Mouse (Mus musculus) embryonic facial prominence, embryonic 13.5 days (tissue): ENCODE results near the gene Sgce. TPM values are rescaled to one million over a fixed set of nuclear protein-coding genes. Genes with fewer than 3 reads are reported as not detected.

Experiments used
- ATAC-seq: fragments of 200-750 bp; cut with Nextera tagmentation; 2 replicates; pipeline ENCODE4 v1.8.0; 2017; ENCODE audit warnings: low read depth; ENCODE audit not compliant: insufficient number of reproducible peaks, insufficient read depth, low FRiP score, low TSS enrichment
- H3K27ac ChIP-seq: fragments of 300-500 bp; sonication (generic); 2 replicates; pipeline ENCODE4 v1.5.1; 2015; ENCODE audit warnings: moderate library complexity, mild to moderate bottlenecking, inconsistent platforms
- H3K27me3 ChIP-seq: fragments of 300-500 bp; sonication (generic); 2 replicates; pipeline ENCODE4 v1.6.1; 2015; ENCODE audit warnings: mild to moderate bottlenecking, inconsistent platforms
- H3K36me3 ChIP-seq: fragments of 300-500 bp; sonication (generic); 2 replicates; pipeline ENCODE4 v1.6.1; 2015; ENCODE audit warnings: mild to moderate bottlenecking, inconsistent platforms
- H3K4me1 ChIP-seq: fragments of 300-500 bp; sonication (generic); 2 replicates; pipeline ENCODE4 v1.6.1; 2015; ENCODE audit warnings: inconsistent platforms
- H3K4me2 ChIP-seq: fragments of 300-500 bp; sonication (generic); 2 replicates; pipeline ENCODE4 v1.6.1; 2015; ENCODE audit warnings: moderate library complexity, mild to moderate bottlenecking, inconsistent platforms
- H3K4me3 ChIP-seq: fragments of 300-500 bp; sonication (generic); 2 replicates; pipeline ENCODE4 v1.5.1; 2015; ENCODE audit warnings: mild to moderate bottlenecking, inconsistent platforms
- H3K9ac ChIP-seq: fragments of 300-500 bp; sonication (generic); 2 replicates; pipeline ENCODE4 v1.6.1; 2015; ENCODE audit warnings: mild to moderate bottlenecking, inconsistent platforms
- H3K9me3 ChIP-seq: fragments of 300-500 bp; sonication (generic); 2 replicates; pipeline ENCODE4 v1.6.1; 2016; ENCODE audit warnings: inconsistent platforms
- WGBS: fragments of 180-500 bp; shearing (Covaris S2); methylation state at CpG from one replicate; pipeline ENCODE4 v1.1.7; 2015; ENCODE audit warnings: mixed read lengths; 5-methylcytosine and 5-hydroxymethylcytosine counted together
- polyA plus RNA-seq: library from polyadenylated mRNA; unstranded; fragments of >200 nt; fragmentation: Nextera tagmentation; extraction: Ambion mirVana; gene quantifications from 2 replicates; pipeline ENCODE4 v1.2.1, GENCODE M21; 2015

Sgce gene
- polyA plus RNA-seq, 1 experiment from 2014 or later, result 66.5 TPM

GRCm38 (mm10) chr6:4722142-4722541 is 24.9 kb downstream of the Sgce start:
- Histone ChIP-seq H3K36me3 (no peaks in the 10 kb centered on the region), H3K9me3 (no peaks in the 10 kb centered on the region), H3K27me3 (no peaks in the 10 kb centered on the region), H3K4me1 (peaks cover 6% of the 10 kb centered on the region), H3K4me2 (no peak overlapping the region), H3K4me3 (no peak overlapping the region), H3K27ac (no peak overlapping the region), H3K9ac (no peak overlapping the region)
- WGBS, result 58% methylated on average over 6 of the region's 6 CpGs
- no peak for ATAC-seq

- no peak overlapping the region for H3K4me2 ChIP-seq
- no peak overlapping the region for H3K9ac ChIP-seq
- H3K27ac ChIP-seq, result no peak overlapping the region
- H3K4me1 ChIP-seq, result no peaks in the 10 kb centered on the region
- H3K27me3 ChIP-seq, result no peaks in the 10 kb centered on the region
- no peak overlapping the region for H3K4me3 ChIP-seq
- no peak for ATAC-seq
- no peaks in the 10 kb centered on the region for H3K9me3 ChIP-seq
- WGBS, result 73% methylated on average over 2 of the region's 2 CpGs
- no peaks in the 10 kb centered on the region for H3K36me3 ChIP-seq
These were observed 29.7 kb downstream of the Sgce start for GRCm38 (mm10) chr6:4717344-4717743.

GRCm38 (mm10) chr6:4716171-4716570 is 30.8 kb downstream of the Sgce start:
- no peak overlapping the region for H3K4me2 ChIP-seq
- 96% methylated on average over 2 of the region's 2 CpGs for WGBS
- H3K36me3 ChIP-seq, result no peaks in the 10 kb centered on the region
- no peak overlapping the region for H3K9ac ChIP-seq
- no peak for ATAC-seq
- H3K27me3 ChIP-seq, result no peaks in the 10 kb centered on the region
- H3K4me3 ChIP-seq, result no peak overlapping the region
- H3K4me1 ChIP-seq, result no peaks in the 10 kb centered on the region
- no peak overlapping the region for H3K27ac ChIP-seq
- H3K9me3 ChIP-seq, result no peaks in the 10 kb centered on the region

- no peaks in the 10 kb centered on the region for H3K4me1 ChIP-seq
- H3K27ac ChIP-seq, result no peak overlapping the region
- no peak for ATAC-seq
- no peaks in the 10 kb centered on the region for H3K9me3 ChIP-seq
- no peaks in the 10 kb centered on the region for H3K27me3 ChIP-seq
- 95% methylated on average over 1 of the region's 1 CpGs for WGBS
- H3K36me3 ChIP-seq, result peaks cover 9% of the 10 kb centered on the region; the same call in 1 of the 2 replicates
- no peak overlapping the region for H3K4me2 ChIP-seq
- H3K4me3 ChIP-seq, result no peak overlapping the region
- H3K9ac ChIP-seq, result no peak overlapping the region
These were observed 38.0 kb downstream of the Sgce start for GRCm38 (mm10) chr6:4708971-4709370.

- ATAC-seq, result no peak
- H3K9ac ChIP-seq, result no peak overlapping the region
- no peaks in the 10 kb centered on the region for H3K9me3 ChIP-seq
- WGBS, result 80% methylated on average over 5 of the region's 5 CpGs
- no peaks in the 10 kb centered on the region for H3K27me3 ChIP-seq
- H3K36me3 ChIP-seq, result peaks cover 11% of the 10 kb centered on the region
- H3K4me1 ChIP-seq, result no peaks in the 10 kb centered on the region
- no peak overlapping the region for H3K4me3 ChIP-seq
- H3K27ac ChIP-seq, result no peak overlapping the region
- no peak overlapping the region for H3K4me2 ChIP-seq
These were observed 40.6 kb downstream of the Sgce start for GRCm38 (mm10) chr6:4706415-4706814.

GRCm38 (mm10) chr6:4703908-4704307 is 43.1 kb downstream of the Sgce start:
- H3K4me2 ChIP-seq, result no peak overlapping the region
- no peak overlapping the region for H3K4me3 ChIP-seq
- ATAC-seq, result no peak
- H3K27me3 ChIP-seq, result no peaks in the 10 kb centered on the region
- WGBS, result 65% methylated on average over 7 of the region's 7 CpGs
- no peaks in the 10 kb centered on the region for H3K4me1 ChIP-seq
- peaks cover 6% of the 10 kb centered on the region; the same call in 1 of the 2 replicates for H3K36me3 ChIP-seq
- H3K27ac ChIP-seq, result no peak overlapping the region
- no peak overlapping the region for H3K9ac ChIP-seq
- H3K9me3 ChIP-seq, result no peaks in the 10 kb centered on the region

- H3K27me3 ChIP-seq, result no peaks in the 10 kb centered on the region
- H3K9me3 ChIP-seq, result 0 out of 2 replicates have a peak, but pooled peaks cover 2% of the 10 kb centered on the region
- WGBS, result 84% methylated on average over 8 of the region's 8 CpGs
- H3K4me2 ChIP-seq, result no peak overlapping the region
- no peak overlapping the region for H3K27ac ChIP-seq
- ATAC-seq, result no peak
- no peak overlapping the region for H3K4me3 ChIP-seq
- H3K36me3 ChIP-seq, result peaks cover 6% of the 10 kb centered on the region; the same call in 1 of the 2 replicates
- no peak overlapping the region for H3K9ac ChIP-seq
- H3K4me1 ChIP-seq, result no peaks in the 10 kb centered on the region
These were observed 45.4 kb downstream of the Sgce start for GRCm38 (mm10) chr6:4701641-4702040.

- ATAC-seq, result no peak
- Histone ChIP-seq H3K27me3 (no peaks in the 10 kb centered on the region), H3K36me3 (peaks cover 12% of the 10 kb centered on the region), H3K27ac (no peak overlapping the region), H3K4me3 (no peak overlapping the region), H3K9ac (no peak overlapping the region), H3K4me1 (no peaks in the 10 kb centered on the region), H3K9me3 (0 out of 2 replicates have a peak, but pooled peaks cover 4% of the 10 kb centered on the region), H3K4me2 (no peak overlapping the region)
- WGBS, result 56% methylated on average over 3 of the region's 3 CpGs
These were observed 51.2 kb downstream of the Sgce start for GRCm38 (mm10) chr6:4695778-4696177.

GRCm38 (mm10) chr6:4694672-4695231 is 52.3 kb downstream of the Sgce start:
- no peak overlapping the region for H3K4me2 ChIP-seq
- no peak for ATAC-seq
- 0 out of 2 replicates have a peak overlapping the region, but pooled peaks have one; percentile 13 for H3K27ac ChIP-seq
- 50% methylated on average over 8 of the region's 8 CpGs for WGBS
- H3K9ac ChIP-seq, result no peak overlapping the region
- no peaks in the 10 kb centered on the region for H3K27me3 ChIP-seq
- no peak overlapping the region for H3K4me3 ChIP-seq
- no peaks in the 10 kb centered on the region for H3K4me1 ChIP-seq
- peaks cover 15% of the 10 kb centered on the region for H3K36me3 ChIP-seq
- 0 out of 2 replicates have a peak, but pooled peaks cover 4% of the 10 kb centered on the region for H3K9me3 ChIP-seq

- H3K9me3 ChIP-seq, result 0 out of 2 replicates have a peak, but pooled peaks cover 4% of the 10 kb centered on the region
- H3K4me3 ChIP-seq, result no peak overlapping the region
- no peaks in the 10 kb centered on the region for H3K27me3 ChIP-seq
- no peak overlapping the region for H3K9ac ChIP-seq
- peaks cover 19% of the 10 kb centered on the region for H3K36me3 ChIP-seq
- no peaks in the 10 kb centered on the region for H3K4me1 ChIP-seq
- H3K27ac ChIP-seq, result no peak overlapping the region
- no peak for ATAC-seq
- no peak overlapping the region for H3K4me2 ChIP-seq
- WGBS, result 42% methylated on average over 10 of the region's 10 CpGs
These were observed 53.5 kb downstream of the Sgce start for GRCm38 (mm10) chr6:4693544-4693943.

GRCm38 (mm10) chr6:4690438-4690837 is 56.6 kb downstream of the Sgce start:
- ATAC-seq, result no peak
- WGBS, result 89% methylated on average over 4 of the region's 4 CpGs
- Histone ChIP-seq H3K27ac (no peak overlapping the region), H3K4me1 (no peaks in the 10 kb centered on the region), H3K9ac (no peak overlapping the region), H3K36me3 (peaks cover 11% of the 10 kb centered on the region; the same call in 1 of the 2 replicates), H3K9me3 (no peaks in the 10 kb centered on the region), H3K4me3 (no peak overlapping the region), H3K4me2 (no peak overlapping the region), H3K27me3 (no peaks in the 10 kb centered on the region)

- Histone ChIP-seq H3K27me3 (no peaks in the 10 kb centered on the region), H3K9me3 (no peaks in the 10 kb centered on the region), H3K4me3 (no peak overlapping the region), H3K4me1 (no peaks in the 10 kb centered on the region), H3K4me2 (no peak overlapping the region), H3K9ac (no peak overlapping the region), H3K36me3 (peaks cover 5% of the 10 kb centered on the region; the same call in 1 of the 2 replicates), H3K27ac (no peak overlapping the region)
- ATAC-seq, result no peak
- WGBS, result 67% methylated on average over 10 of the region's 10 CpGs
These were observed 62.2 kb downstream of the Sgce start for GRCm38 (mm10) chr6:4684706-4685340.
